8 mouse cellular contexts compared by ENCODE assay signal in the genomic region with DNA sequence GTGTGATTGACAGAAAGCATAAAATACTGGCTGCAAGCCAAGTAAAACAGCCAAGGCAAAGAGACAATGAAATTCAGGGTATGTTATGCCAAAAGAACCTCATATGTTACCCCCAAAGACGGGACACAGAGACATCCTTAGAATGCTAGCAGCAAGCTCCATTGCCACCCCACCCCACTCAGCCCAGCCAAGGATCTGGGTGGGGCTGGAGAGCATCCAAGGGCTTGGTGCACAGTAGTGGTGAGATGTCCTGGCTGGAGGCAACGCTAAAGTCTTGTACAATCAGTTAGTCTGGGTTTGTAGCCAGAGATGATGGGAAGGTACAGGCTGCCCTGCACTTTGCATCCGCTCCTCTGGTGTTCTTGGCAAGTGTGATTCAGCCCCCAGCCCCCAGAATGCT. TPM values are rescaled to one million over a fixed set of nuclear protein-coding genes. Genes with fewer than 3 reads are reported as not detected.
DNase-seq lines count a peak whose midpoint lies in the region; ATAC-seq and TF ChIP-seq lines count a peak whose summit lies in the region.
"Had no signal": no experiment of that assay in that cellular context is flagged by ENCODE, and none has a peak within 500 bp of the region (broad histone marks: within the 10 kb centered on the region; RNA-seq: fewer than 3 reads in every experiment).

No protein-coding gene starts in this region.

- H3K27me3 ChIP-seq in cerebellum, adult 2 months (ENCODE audit: control insufficient read depth, insufficient read depth, low read length): no peaks in the 10 kb centered on the region
- H3K27me3 ChIP-seq in hindbrain, embryonic 14.5 days (ENCODE audit: control insufficient read depth, insufficient read depth, low read length): no peaks in the 10 kb centered on the region
- H3K27me3 ChIP-seq in liver, embryonic 16.5 days (ENCODE audit: control insufficient read depth, insufficient read depth, low read depth, low read length): no peaks in the 10 kb centered on the region

- H3K4me2 ChIP-seq in hindbrain, embryonic 14.5 days (replicated peaks): peak overlapping the region; percentile 46
- peak overlapping the region; percentile 63 for H3K4me2 ChIP-seq in liver, embryonic 16.5 days (ENCODE audit: low read depth, low read length)

- no peak overlapping the region for H3K27ac ChIP-seq in cerebellum, adult 2 months (ENCODE audit: insufficient read depth, low read length)
- peak overlapping the region; percentile 56; the same call in 1 of the 2 replicates for H3K27ac ChIP-seq in gastrocnemius, adult 2 months
- no peak overlapping the region for H3K27ac ChIP-seq in hindbrain, embryonic 14.5 days
- no peak overlapping the region for H3K27ac ChIP-seq in liver, embryonic 16.5 days (ENCODE audit: low read length)

- ATAC-seq in hindbrain, embryonic 14.5 days (ENCODE audit: low FRiP score): no peak
- ATAC-seq in liver, embryonic 16.5 days (ENCODE audit: low read depth): peak; percentile 30; the same call in 1 of the 2 replicates

- TF ChIP-seq CTCF in cerebellum, adult 2 months (IDR thresholded peaks at IDR 0.05; ENCODE audit: borderline replicate concordance, insufficient read depth, low read depth, low read length): no peak
- no peak for TF ChIP-seq CTCF in gastrocnemius, adult 2 months (IDR thresholded peaks at IDR 0.05)

- peaks cover 22% of the 10 kb centered on the region for H3K4me1 ChIP-seq in cerebellum, adult 2 months (ENCODE audit: control insufficient read depth, insufficient read depth, low read length)
- H3K4me1 ChIP-seq in hindbrain, embryonic 14.5 days (replicated peaks; ENCODE audit: control insufficient read depth, insufficient read depth, low read length): no peaks in the 10 kb centered on the region
- peaks cover 13% of the 10 kb centered on the region; the same call in 1 of the 2 replicates for H3K4me1 ChIP-seq in liver, embryonic 16.5 days (ENCODE audit: control insufficient read depth, low read depth, low read length)

- peaks cover 59% of the 10 kb centered on the region for H3K36me3 ChIP-seq in hindbrain, embryonic 14.5 days (replicated peaks; ENCODE audit: control insufficient read depth, insufficient read depth)
- H3K36me3 ChIP-seq in liver, embryonic 16.5 days (ENCODE audit: control insufficient read depth, insufficient read depth): no peaks in the 10 kb centered on the region

- 0 out of 2 replicates have a peak overlapping the region, but pooled peaks have one; percentile 16 for H3K9ac ChIP-seq in hindbrain, embryonic 14.5 days
- H3K9ac ChIP-seq in liver, embryonic 16.5 days (ENCODE audit: low read depth, low read length): no peak overlapping the region

- TF ChIP-seq POLR2A in cerebellum, adult 2 months (IDR thresholded peaks at IDR 0.05; ENCODE audit: borderline replicate concordance, insufficient read depth, low read length): no peak

- H3K9me3 ChIP-seq in hindbrain, embryonic 14.5 days (ENCODE audit: control insufficient read depth, low read length): no peaks in the 10 kb centered on the region
- H3K9me3 ChIP-seq in liver, embryonic 16.5 days (replicated peaks; ENCODE audit: control insufficient read depth, low read length): no peaks in the 10 kb centered on the region

- H3K4me3 ChIP-seq in cerebellum, adult 2 months (replicated peaks; ENCODE audit: insufficient read depth, low read depth, low read length): no peak overlapping the region
- H3K4me3 ChIP-seq in gastrocnemius, adult 2 months: peak overlapping the region; percentile 69
- no peak overlapping the region for H3K4me3 ChIP-seq in hindbrain, embryonic 14.5 days (replicated peaks; ENCODE audit: low read length)
- no peak overlapping the region for H3K4me3 ChIP-seq in liver, embryonic 16.5 days (ENCODE audit: low read depth, low read length)

- DNase-seq in NIH3T3 (ENCODE audit: low read depth): peak; percentile 79
- DNase-seq in cerebellum, adult 2 months: peak; percentile 56 to 61
- peak; percentile 82 for DNase-seq in gastrocnemius, adult 2 months
- no peak for DNase-seq in hindbrain, embryonic 14.5 days (ENCODE audit: low spot score)
- peak; percentile 18 for DNase-seq in ovary, postnatal 10 days (ENCODE audit: low spot score)
- DNase-seq in retina, postnatal 1 day: no peak

- 5% methylated on average over 3 of the region's 3 CpGs for WGBS in cerebellum, adult 2 months
- 58% methylated on average over 3 of the region's 3 CpGs for WGBS in hindbrain, embryonic 14.5 days
- 52% methylated on average over 3 of the region's 3 CpGs for WGBS in liver, embryonic 16.5 days (ENCODE audit: insufficient replicate concordance)

- intact Hi-C loops in gastrocnemius, adult 2 months (cut with DNase I): no loop called here

RNA-seq across cellular contexts. Expression of a gene that starts 21.6 kb away (rescaled TPM):
- 48.8 and 51.5 TPM in 2 replicates for polyA plus RNA-seq in cerebellum, adult 2 months (2012; rRNA removed)
- 10 to 100 TPM; 16.2 to 18.2 TPM for total RNA-seq in gastrocnemius, adult 2 months (2021)
- polyA plus RNA-seq in hindbrain, embryonic 14.5 days (2014; fragmentation: Nextera tagmentation; extraction: Ambion mirVana): 54.1 and 64.9 TPM in 2 replicates
- polyA plus RNA-seq in liver, embryonic 16.5 days (2015; fragmentation: Nextera tagmentation; extraction: Ambion mirVana): 16.9 and 17.2 TPM in 2 replicates

RNA-seq across cellular contexts. Expression of a gene that starts 49.8 kb away (rescaled TPM):
- 0.39 TPM in 1 of 2 replicates, not detected in the other for polyA plus RNA-seq in cerebellum, adult 2 months (2012; rRNA removed)
- 1 to 10 TPM; 1.7 to 3.5 TPM for total RNA-seq in gastrocnemius, adult 2 months (2021)
- 0.48 and 4.0 TPM in 2 replicates for polyA plus RNA-seq in hindbrain, embryonic 14.5 days (2014; fragmentation: Nextera tagmentation; extraction: Ambion mirVana)
- 1.8 and 3.4 TPM in 2 replicates for polyA plus RNA-seq in liver, embryonic 16.5 days (2015; fragmentation: Nextera tagmentation; extraction: Ambion mirVana)
- polyA plus RNA-seq: spleen, adult 2 months had no signal

RNA-seq across cellular contexts. Expression of a gene that starts 49.9 kb away (rescaled TPM):
- 936 and 1,078 TPM in 2 replicates for polyA plus RNA-seq in cerebellum, adult 2 months (2012; rRNA removed)
- total RNA-seq in gastrocnemius, adult 2 months (2021): 10 to 100 TPM in 1 of 2 experiments, 1 to 10 TPM in 1; 5.3 to 11.5 TPM
- 45.3 and 49.7 TPM in 2 replicates for polyA plus RNA-seq in hindbrain, embryonic 14.5 days (2014; fragmentation: Nextera tagmentation; extraction: Ambion mirVana)
- 18,368 and 22,262 TPM in 2 replicates for polyA plus RNA-seq in liver, embryonic 16.5 days (2015; fragmentation: Nextera tagmentation; extraction: Ambion mirVana)

Comparison
In these comparisons a context has a peak if more than half of its experiments do, and no peak if none do; other contexts are left out.
1. DNase-seq: peak in NIH3T3 (single experiment), cerebellum, adult 2 months (2 of 2), gastrocnemius, adult 2 months (single experiment) and ovary, postnatal 10 days (single experiment); none in hindbrain, embryonic 14.5 days (single experiment) and retina, postnatal 1 day (single experiment).
2. RNA of a gene that starts 49.9 kb away (polyA plus RNA-seq): 18,368 to 22,262 TPM in liver, embryonic 16.5 days and 936 to 1,078 TPM in cerebellum, adult 2 months; 45.3 to 49.7 TPM in hindbrain, embryonic 14.5 days; every median in the first group is over 10 times any median in the second.